In genomic region chr13:102762203-102762602, GRCm38 (mm10) we compare ENCODE assay signal across 21 mouse cellular contexts.
DNase-seq lines count a peak whose midpoint lies in the region; ATAC-seq and TF ChIP-seq lines count a peak whose summit lies in the region.
"Had no signal": no experiment of that assay in that cellular context is flagged by ENCODE, and none has a peak within 500 bp of the region (broad histone marks: within the 10 kb centered on the region; RNA-seq: fewer than 3 reads in every experiment).

No protein-coding gene starts in this region.

- 83% methylated on average over 10 of the region's 10 CpGs for WGBS in heart, embryonic 14.5 days
- WGBS in limb, embryonic 12.5 days: 89% methylated on average over 10 of the region's 10 CpGs
- 92% methylated on average over 10 of the region's 10 CpGs for WGBS in limb, embryonic 10.5 days

- H3K4me3 ChIP-seq in heart, embryonic 14.5 days (ENCODE audit: control insufficient read depth in 1 of 2, insufficient read depth in 1 of 2, low read depth in 1 of 2, low read length in 2 of 2): no peak overlapping the region
- H3K4me3 ChIP-seq in limb, embryonic 12.5 days (replicated peaks): no peak overlapping the region
- no peak overlapping the region for H3K4me3 ChIP-seq in limb, embryonic 10.5 days
- peak overlapping the region; percentile 78 for H3K4me3 ChIP-seq in testis, adult 2 months (ENCODE audit: control insufficient read depth, low read depth, low read length)

- no peaks in the 10 kb centered on the region for H3K9me3 ChIP-seq in heart, embryonic 14.5 days (ENCODE audit: control insufficient read depth, low read length)
- no peaks in the 10 kb centered on the region for H3K9me3 ChIP-seq in limb, embryonic 12.5 days
- no peaks in the 10 kb centered on the region for H3K9me3 ChIP-seq in limb, embryonic 10.5 days (replicated peaks)
- H3K9me3 ChIP-seq: G1E had no signal

- ATAC-seq in heart, embryonic 14.5 days (ENCODE audit: insufficient number of reproducible peaks, insufficient read depth, low FRiP score, low read depth): peak; percentile 54; the same call in 1 of the 2 replicates
- no peak for ATAC-seq in limb, embryonic 12.5 days (ENCODE audit: insufficient number of reproducible peaks, insufficient read depth, low FRiP score, low TSS enrichment, low read depth)
- ATAC-seq: activated CD4-positive, CD25-positive, alpha-beta regulatory T cell, adult 4 months; CD4-positive, CD25-positive, alpha-beta regulatory T cell, adult 4 months; Patski had no signal

- H3K9ac ChIP-seq in heart, embryonic 14.5 days (ENCODE audit: low read length): no peak overlapping the region
- 0 out of 2 replicates have a peak overlapping the region, but pooled peaks have one; percentile 18 for H3K9ac ChIP-seq in limb, embryonic 12.5 days (replicated peaks)

- H3K4me2 ChIP-seq in heart, embryonic 14.5 days (ENCODE audit: low read length): no peak overlapping the region
- no peak overlapping the region for H3K4me2 ChIP-seq in limb, embryonic 12.5 days

- TF ChIP-seq CTCF in testis, adult 2 months (IDR thresholded peaks at IDR 0.05; ENCODE audit: control insufficient read depth, insufficient read depth, insufficient replicate concordance, low read depth, low read length): no peak

- no peak overlapping the region for H3K27ac ChIP-seq in heart, embryonic 14.5 days (replicated peaks in 1 of 2; ENCODE audit: control insufficient read depth in 1 of 2, insufficient read depth in 1 of 2, low read depth in 2 of 2, low read length in 2 of 2)
- no peak overlapping the region for H3K27ac ChIP-seq in limb, embryonic 12.5 days
- H3K27ac ChIP-seq in limb, embryonic 10.5 days: no peak overlapping the region
- H3K27ac ChIP-seq in testis, adult 2 months (ENCODE audit: control insufficient read depth, insufficient read depth, low read depth, low read length): no peak overlapping the region

- no peak for DNase-seq in heart, adult 8-10 months (ENCODE audit: low spot score)
- no peak for DNase-seq in limb, embryonic 10.5 days (ENCODE audit: low spot score)
- DNase-seq in testis, postnatal 14 days (ENCODE audit: low spot score): no peak
- DNase-seq: adrenal gland, adult 2 months; adrenal gland, adult 8-10 months; adrenal gland, postnatal 10 days; adrenal gland, postnatal 14 days; adrenal gland, postnatal 25 days; adrenal gland, postnatal 36 days; B cell, adult 2 months; cerebellum, adult 11 months; cerebellum, adult 11-12 months; cerebellum, adult 18-20 months had no signal

- H3K4me1 ChIP-seq in heart, embryonic 14.5 days (ENCODE audit: control insufficient read depth in 2 of 2, insufficient read depth in 2 of 2, low read length in 2 of 2): peaks cover 2 to 6% of the 10 kb centered on the region in 2 experiments; a peak in 3 of 4 replicates
- no peaks in the 10 kb centered on the region for H3K4me1 ChIP-seq in limb, embryonic 12.5 days (replicated peaks)
- peaks cover 8% of the 10 kb centered on the region for H3K4me1 ChIP-seq in limb, embryonic 10.5 days
- H3K4me1 ChIP-seq in testis, adult 2 months (ENCODE audit: control insufficient read depth, insufficient read depth, low read length): no peaks in the 10 kb centered on the region; the same call in 1 of the 2 replicates

- peaks cover 77% of the 10 kb centered on the region for H3K36me3 ChIP-seq in heart, embryonic 14.5 days (ENCODE audit: control insufficient read depth, insufficient read depth, low read length)
- peaks cover 47% of the 10 kb centered on the region for H3K36me3 ChIP-seq in limb, embryonic 12.5 days
- H3K36me3 ChIP-seq in limb, embryonic 10.5 days: peaks cover 48% of the 10 kb centered on the region
- H3K36me3 ChIP-seq in testis, adult 2 months (ENCODE audit: control insufficient read depth, insufficient read depth, low read length): no peaks in the 10 kb centered on the region
- H3K36me3 ChIP-seq: G1E had no signal

- TF ChIP-seq POLR2A in testis, adult 2 months (IDR thresholded peaks at IDR 0.05; ENCODE audit: control insufficient read depth, low read depth, low read length): peak; percentile 67; the same call in 1 of the 2 replicates

- H3K27me3 ChIP-seq in heart, embryonic 14.5 days (ENCODE audit: control insufficient read depth, insufficient read depth, low read length): no peaks in the 10 kb centered on the region
- H3K27me3 ChIP-seq in limb, embryonic 12.5 days: no peaks in the 10 kb centered on the region
- 0 out of 2 replicates have a peak, but pooled peaks cover 3% of the 10 kb centered on the region for H3K27me3 ChIP-seq in limb, embryonic 10.5 days (ENCODE audit: low read depth, poor library complexity, severe bottlenecking)
- H3K27me3 ChIP-seq in testis, adult 2 months (ENCODE audit: control insufficient read depth, insufficient read depth, low read length): no peaks in the 10 kb centered on the region
- H3K27me3 ChIP-seq: CH12.LX, Patski had no signal
